Mouse (Mus musculus) myocyte (in vitro differentiated cells): Measurements from ENCODE around the gene Prkag2.

Experiments used
- E2F4 ChIP-seq: IDR thresholded peaks from one replicate; pipeline ENCODE4 v1.6.1; 2011; ENCODE audit warnings: mild to moderate bottlenecking, control low read depth, moderate library complexity; ENCODE audit not compliant: insufficient read depth
- MAX ChIP-seq: IDR thresholded peaks from one replicate; pipeline ENCODE4 v1.6.1; 2011; ENCODE audit warnings: low read depth, mild to moderate bottlenecking, control low read depth
- MYOD1 ChIP-seq, 3 experiments: IDR thresholded peaks; one replicate each; pipeline ENCODE4 v1.6.1; 2011; ENCODE audit warnings: control low read depth in 2 of 3, low read depth in 2 of 3, mild to moderate bottlenecking in 2 of 3, moderate library complexity in 1 of 3; ENCODE audit not compliant: insufficient read length in 2 of 3, control insufficient read depth in 1 of 3
- MYOG ChIP-seq, 3 experiments: IDR thresholded peaks; one replicate each; pipeline ENCODE4 v1.6.1; 2011; ENCODE audit warnings: control low read depth in 2 of 3, low read depth in 2 of 3, mild to moderate bottlenecking in 2 of 3; ENCODE audit not compliant: insufficient read length in 2 of 3, control insufficient read depth in 1 of 3, insufficient read depth in 1 of 3
- POLR2A ChIP-seq: IDR thresholded peaks from one replicate; pipeline ENCODE4 v1.6.1; 2011; ENCODE audit warnings: low read depth, mild to moderate bottlenecking, control low read depth, moderate library complexity; ENCODE audit not compliant: insufficient read length
- POLR2AphosphoS2 ChIP-seq: IDR thresholded peaks from one replicate; pipeline ENCODE4 v1.6.1; 2011; ENCODE audit warnings: low read depth, control low read depth; ENCODE audit not compliant: insufficient read length
- SRF ChIP-seq: IDR thresholded peaks from one replicate; pipeline ENCODE4 v1.6.1; 2011; ENCODE audit warnings: low read depth; ENCODE audit not compliant: control insufficient read depth, insufficient read length
- USF1 ChIP-seq: IDR thresholded peaks from one replicate; pipeline ENCODE4 v1.6.1; 2011; ENCODE audit warnings: low read depth, mild to moderate bottlenecking, control low read depth, moderate library complexity

DNA sequence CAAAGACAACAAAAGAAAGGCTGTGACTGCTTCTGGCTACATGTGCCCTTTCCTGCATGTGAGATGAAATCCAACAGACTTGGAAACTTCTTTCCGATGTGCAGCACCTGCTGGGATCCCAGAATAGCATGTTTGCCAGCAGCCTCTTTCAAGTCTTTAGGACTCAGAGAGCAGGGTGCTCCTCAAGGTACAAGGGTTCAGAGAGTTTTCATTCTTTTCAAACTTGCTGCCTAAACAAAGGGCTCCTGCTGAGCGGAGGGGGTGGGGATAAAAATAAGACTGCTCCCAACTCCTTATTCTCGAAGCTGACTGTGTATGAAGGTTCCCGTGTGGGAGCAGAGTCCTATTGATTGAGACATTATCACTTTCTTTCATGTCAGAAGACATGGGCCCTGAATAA lies 283.3 kb downstream of the Prkag2 start:
- TF ChIP-seq MAX = no peak
- no peak for TF ChIP-seq POLR2A
- TF ChIP-seq MYOD1 (IDR thresholded peaks at IDR 0.05; ENCODE audit: control insufficient read depth in 1 of 3, insufficient read length in 2 of 3, low read depth in 2 of 3) = no peak
- TF ChIP-seq E2F4 = no peak
- TF ChIP-seq USF1 = no peak
- TF ChIP-seq SRF = no peak
- TF ChIP-seq POLR2AphosphoS2 = no peak
- no peak for TF ChIP-seq MYOG (IDR thresholded peaks at IDR 0.05; ENCODE audit: control insufficient read depth in 1 of 3, insufficient read depth in 1 of 3, insufficient read length in 2 of 3, low read depth in 2 of 3)
